Mouse (Mus musculus) adipocyte (in vitro differentiated cells): ENCODE data around the gene Wdr43.
"Not testable (repeated sequence)": the region's sequence is repeated elsewhere in the genome, so short reads cannot be mapped to it uniquely, and the experiment has no call there.

Source experiments
- DNase-seq: peaks from one replicate; pipeline ENCODE4 v3.0.0-alpha.2; 2016; ENCODE audit warnings: low spot score

The Wdr43 gene

GRCm38 (mm10) chr17:71615638-71616318, at the start of gene Wdr43:
Wdr43 (plus strand) TSS chr17:71615895.
- peak; percentile 94 for DNase-seq

DNA sequence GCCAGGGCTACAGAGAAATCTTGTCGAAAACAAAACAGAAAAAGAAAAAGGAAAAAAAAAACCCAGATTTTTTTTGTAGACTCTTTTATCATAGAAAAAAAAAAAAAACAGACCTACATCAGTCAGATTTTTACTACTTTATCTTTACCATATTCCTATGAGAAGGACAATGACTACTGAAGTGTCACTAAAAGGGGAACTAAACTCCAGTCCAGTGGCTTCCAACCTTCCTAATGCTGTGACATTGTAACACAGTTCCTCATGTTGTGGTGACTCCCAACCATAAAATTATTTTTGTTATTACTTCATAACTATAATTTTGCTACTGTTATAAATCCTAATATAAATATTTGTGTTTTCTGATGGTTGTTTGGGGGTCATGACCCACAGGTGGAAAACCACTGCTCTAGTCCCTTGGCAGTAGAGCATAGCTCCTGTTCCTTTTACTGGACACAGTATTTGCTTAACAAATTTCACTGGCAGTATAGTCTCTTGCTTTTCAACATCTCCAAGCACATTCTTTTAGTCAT, 36.5 kb upstream of the Wdr43 start:
- no peak for DNase-seq

GRCm38 (mm10) chr17:71597881-71598658, 17.6 kb upstream of the Wdr43 start:
- DNase-seq: no peak

- peak; percentile 48 for DNase-seq
Observed at GRCm38 (mm10) chr17:71598659-71599554, 16.8 kb upstream of the Wdr43 start.

GRCm38 (mm10) chr17:71616319-71617032, 781 bp downstream of the Wdr43 start:
- no peak for DNase-seq

GRCm38 (mm10) chr17:71617033-71617362, 1.3 kb downstream of the Wdr43 start:
- peak; percentile 29 for DNase-seq

- no peak for DNase-seq
Observed at GRCm38 (mm10) chr17:71617974-71618373, 2.3 kb downstream of the Wdr43 start.

DNA sequence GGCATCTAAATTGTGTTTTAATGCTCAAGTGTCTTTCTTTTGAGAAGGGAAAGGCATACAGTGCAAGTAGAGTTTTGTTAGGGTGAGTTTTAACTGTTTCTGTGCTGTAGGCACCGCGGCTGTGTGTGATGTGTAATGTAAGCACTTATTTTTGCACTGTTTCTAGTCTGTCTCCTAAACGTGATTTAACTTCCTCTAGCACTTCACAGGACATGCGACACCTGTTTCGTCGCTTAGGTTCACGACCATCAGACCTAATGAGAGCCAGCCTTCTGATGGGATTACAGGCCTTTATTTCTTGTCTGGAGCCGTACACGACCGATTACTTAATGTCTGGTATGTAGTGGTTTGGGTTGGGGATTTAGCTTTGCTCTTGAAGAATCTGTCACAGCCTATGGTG, 16.1 kb downstream of the Wdr43 start:
- no peak for DNase-seq

DNA sequence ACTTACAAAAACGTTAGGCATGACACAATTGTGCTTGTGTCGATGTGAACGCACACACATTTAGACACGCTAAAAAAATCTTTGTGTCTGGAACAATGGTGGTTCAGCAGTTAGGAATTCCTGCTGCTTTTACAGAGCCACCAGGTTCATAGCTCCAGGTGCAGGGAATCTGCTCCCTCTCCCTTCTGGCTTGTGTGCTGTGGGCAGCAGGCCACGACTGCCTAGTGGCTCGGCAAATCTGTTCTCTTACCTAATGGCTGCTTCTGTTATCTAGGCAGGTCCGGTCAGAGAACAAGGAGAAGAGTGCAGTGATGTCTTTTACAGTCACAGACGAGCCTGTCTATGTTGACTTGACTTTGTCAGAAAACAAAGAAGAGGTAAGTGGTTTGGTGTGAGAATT, 17.7 kb downstream of the Wdr43 start:
- DNase-seq: no peak

DNA sequence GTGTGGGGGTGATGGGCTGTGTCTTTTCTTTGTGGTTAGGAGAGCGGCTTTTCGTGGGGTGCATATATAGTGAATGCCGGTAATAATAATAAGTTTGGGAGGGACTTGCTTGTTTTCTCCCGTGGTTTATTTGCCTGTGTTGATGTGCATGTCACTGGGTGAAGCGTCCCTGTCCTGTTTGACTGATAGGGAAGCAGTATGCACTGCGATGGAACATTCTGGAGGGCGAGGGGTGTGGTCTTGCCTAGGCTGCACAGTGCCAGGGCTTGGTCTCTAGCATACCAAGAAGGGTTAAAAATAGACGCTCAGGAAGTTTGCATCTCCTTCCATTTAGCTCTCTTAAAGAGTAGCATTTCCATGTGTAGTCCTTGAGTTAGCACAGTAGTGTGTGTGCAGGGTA, 21.1 kb downstream of the Wdr43 start:
- DNase-seq: no peak

GRCm38 (mm10) chr17:71637750-71638265, 22.1 kb downstream of the Wdr43 start:
- no peak for DNase-seq

DNA sequence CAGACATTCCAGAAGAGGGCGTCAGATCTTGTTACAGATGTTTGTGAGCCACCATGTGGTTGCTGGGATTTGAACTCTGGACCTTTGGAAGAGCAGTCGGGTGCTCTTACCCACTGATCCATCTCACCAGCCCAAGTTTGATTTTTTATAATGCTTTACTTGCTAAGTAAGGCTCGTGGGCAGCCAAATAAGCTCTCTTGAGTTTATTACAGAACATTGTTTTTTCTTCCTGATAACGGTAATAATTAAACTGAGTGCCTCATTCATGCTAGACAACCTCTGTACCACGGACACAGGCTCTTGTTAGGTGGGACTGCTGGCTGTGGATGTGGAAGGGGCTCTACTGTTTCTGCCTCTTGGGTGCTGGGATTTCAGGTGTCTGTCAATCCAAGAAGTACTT, 23.4 kb downstream of the Wdr43 start:
- DNase-seq: not testable (repeated sequence)

- no peak for DNase-seq
Observed at GRCm38 (mm10) chr17:71640421-71641085, 24.9 kb downstream of the Wdr43 start.

DNA sequence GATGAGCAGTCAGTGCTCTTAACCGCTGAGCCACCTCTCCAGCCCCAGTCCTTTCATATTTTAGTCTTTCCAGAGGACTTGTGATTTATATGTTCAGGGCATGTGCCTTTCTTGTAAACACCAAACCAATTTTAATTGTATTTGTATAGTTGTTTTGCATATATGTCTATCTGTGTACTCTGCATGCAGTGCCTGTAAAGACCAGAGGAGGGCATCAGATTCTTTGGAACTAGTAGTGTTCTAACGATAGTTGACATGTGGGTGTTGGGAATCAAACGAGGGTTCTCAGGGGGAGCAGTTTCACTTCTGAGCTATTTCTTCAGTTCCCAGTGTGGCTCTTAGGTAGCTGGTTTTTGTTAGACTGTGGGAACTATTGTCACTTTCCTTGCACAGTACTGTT, 26.5 kb downstream of the Wdr43 start:
- no peak for DNase-seq

- no peak for DNase-seq
Observed at GRCm38 (mm10) chr17:71650011-71650410, 34.3 kb downstream of the Wdr43 start.

- DNase-seq: no peak
Observed at GRCm38 (mm10) chr17:71652495-71652894, 36.8 kb downstream of the Wdr43 start.

- DNase-seq: no peak
Observed at GRCm38 (mm10) chr17:71652934-71653333, 37.2 kb downstream of the Wdr43 start.

DNA sequence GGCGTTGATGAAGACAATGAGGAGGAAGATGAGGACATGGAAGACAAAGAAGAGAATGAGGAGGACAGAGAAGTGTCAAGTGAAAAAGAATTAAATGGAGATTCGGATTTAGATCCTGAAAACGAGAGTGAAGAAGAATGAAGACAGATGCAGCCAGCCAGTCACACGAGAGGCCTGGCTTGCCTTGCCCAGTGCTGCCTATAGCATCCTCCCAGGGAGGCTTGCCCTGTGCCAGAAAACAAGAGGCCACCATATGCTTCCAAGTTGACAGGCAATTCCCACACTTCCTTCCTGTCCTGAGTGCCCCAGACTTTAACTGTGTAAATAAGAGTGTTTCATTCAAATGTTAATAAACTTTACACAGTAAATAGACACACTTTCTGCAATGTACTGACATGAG, 41.8 kb downstream of the Wdr43 start:
- no peak for DNase-seq

- no peak for DNase-seq
Observed at GRCm38 (mm10) chr17:71658666-71659065, 43.0 kb downstream of the Wdr43 start.

DNA sequence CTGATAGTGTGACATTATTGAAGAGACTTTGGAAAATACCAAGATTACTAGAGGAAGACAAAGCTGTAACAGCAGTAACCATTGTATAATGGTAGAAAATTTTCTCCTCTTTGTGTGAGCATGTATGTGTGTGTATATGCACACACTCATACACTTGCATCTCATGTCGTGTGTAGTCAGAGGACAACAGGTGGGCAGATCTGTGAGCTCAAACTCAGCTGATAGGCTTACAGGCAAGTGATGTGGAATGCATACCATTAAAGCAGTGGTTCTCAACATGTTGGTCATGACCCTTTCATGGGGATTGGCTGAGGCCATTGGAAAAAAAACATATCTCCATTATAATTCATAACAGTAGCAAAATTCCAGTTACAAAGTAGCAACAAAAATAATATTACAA, 44.7 kb downstream of the Wdr43 start:
- no peak for DNase-seq

GRCm38 (mm10) chr17:71662751-71663250, 47.1 kb downstream of the Wdr43 start:
- peak; percentile 69 for DNase-seq
